Mouse (Mus musculus) gastrocnemius, postnatal 4 days (tissue): ENCODE results near the gene Gm8362. TPM values are rescaled to one million over a fixed set of nuclear protein-coding genes. Genes with fewer than 3 reads are reported as not detected.
A peak's percentile ranks its signal among the peaks of the same experiment; 100 is the strongest.
"Not testable (repeated sequence)": the region's sequence is repeated elsewhere in the genome, so short reads cannot be mapped to it uniquely, and the experiment has no call there.

ENCODE experiments used
- DNase-seq, 2 experiments: peaks; one replicate each; pipeline ENCODE4 v3.0.0; 2021 to 2022; ENCODE audit warnings: low spot score in 2 of 2, mixed read lengths in 2 of 2
- long read RNA-seq, 2 experiments: library from polyadenylated mRNA; stranded (forward); transcript quantifications; one replicate each; pipeline ENCODE4 v2.0.0; 2021
- total RNA-seq, 2 experiments: library from RNA; stranded (reverse); gene quantifications; 2 replicates each; pipeline ENCODE4 v1.2.3; 2021

Gm8362 gene
- total RNA-seq: under 1 TPM in 1 of 2 experiments, not detected in 1; 0.26 TPM
- long read RNA-seq, experiment 1: 0 reads
- long read RNA-seq, experiment 2: 0 reads

GRCm38 (mm10) chr14:6774311-6774710 is at the start of gene Gm8362:
Gene Gm8362 (minus strand): TSS chr14:6774411.
- DNase-seq: not testable (repeated sequence)

DNA sequence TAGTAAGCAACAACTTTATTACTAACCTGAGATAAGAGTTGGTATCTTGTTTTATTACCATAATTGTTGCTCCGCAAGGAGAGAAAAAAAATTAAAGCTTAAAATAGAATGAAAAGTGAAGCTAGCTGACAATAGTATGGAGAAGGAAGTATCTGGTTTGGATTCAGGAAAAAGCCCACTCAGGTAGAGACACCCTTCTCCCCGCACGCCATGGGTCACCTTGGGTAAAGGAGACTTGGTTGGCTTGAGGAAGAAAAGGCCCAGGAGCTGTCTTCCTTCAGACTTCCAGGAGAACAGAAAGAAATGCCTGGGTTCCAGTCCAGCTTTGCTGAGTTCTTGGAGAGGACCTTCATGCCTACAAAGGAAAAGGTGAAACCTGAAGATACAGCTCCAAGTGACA is 49.1 kb upstream of the Gm8362 start:
- DNase-seq: peak in 1 of 2 experiments; percentile 12

DNA sequence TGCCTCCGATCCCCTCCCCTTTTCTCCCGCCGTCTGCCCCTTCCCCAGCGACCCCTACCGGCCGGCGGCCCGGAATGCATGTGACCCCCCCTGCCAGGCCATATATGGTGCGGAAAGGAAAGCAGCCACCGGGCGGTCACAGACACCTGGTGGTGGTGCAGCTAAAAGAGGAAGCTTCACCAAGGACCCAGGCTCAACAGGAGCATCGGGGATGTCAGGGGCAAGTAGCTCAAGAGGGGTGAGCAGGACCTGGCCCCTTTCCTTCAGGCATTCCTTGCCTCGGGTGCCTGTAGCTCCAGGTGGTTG is 17.0 kb downstream of the Gm8362 start:
- not testable (repeated sequence) for DNase-seq

DNA sequence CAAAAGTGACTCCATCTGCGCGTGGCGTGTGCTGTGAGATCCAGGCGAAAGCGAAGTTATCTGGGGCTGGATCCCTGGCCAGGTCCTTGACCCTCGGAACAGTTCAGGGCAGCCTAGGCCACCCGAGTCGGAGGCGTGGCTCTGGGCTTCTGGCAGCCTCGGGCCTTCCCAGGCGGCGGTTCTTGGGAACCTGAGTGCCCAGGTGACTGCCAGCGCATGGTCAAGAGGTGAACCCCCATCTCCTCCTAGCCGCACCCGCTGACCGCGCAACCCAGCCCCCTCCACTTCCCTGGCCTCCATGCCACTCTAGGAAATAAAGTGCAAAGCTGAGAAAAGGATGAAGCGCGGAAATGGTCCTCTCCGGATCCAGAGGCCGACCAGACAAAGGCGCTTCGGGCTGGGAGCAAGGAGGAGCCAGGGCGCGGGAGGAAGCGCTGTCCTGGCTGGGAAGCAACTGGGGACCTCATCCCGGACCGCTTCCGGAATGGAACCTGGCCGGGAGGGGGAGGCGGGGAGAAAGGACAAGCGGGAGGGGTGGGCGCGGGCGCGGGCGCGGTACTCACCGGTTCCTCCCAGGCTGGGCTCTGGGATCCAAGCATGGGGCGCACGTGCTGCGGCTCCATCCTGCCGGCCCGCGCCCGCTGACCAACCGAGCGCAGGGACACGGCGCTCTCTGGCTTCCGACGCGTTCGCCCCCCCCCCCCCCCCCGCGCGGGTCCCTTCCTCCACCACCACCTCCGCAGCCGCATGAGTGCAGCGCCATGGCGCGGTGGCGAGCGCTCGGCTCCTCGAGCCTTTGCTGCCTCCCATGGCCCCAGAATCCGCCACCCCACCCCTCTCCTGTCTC is 17.6 kb downstream of the Gm8362 start:
- peak in 1 of 2 experiments; percentile 7 for DNase-seq

- DNase-seq: not testable (repeated sequence)
Measured at GRCm38 (mm10) chr14:6742232-6742631, 32.0 kb downstream of the Gm8362 start, which contains the start of gene Gm3636. Gene Gm3636 (minus strand): TSS chr14:6742332.

- not testable (repeated sequence) for DNase-seq
Measured at GRCm38 (mm10) chr14:6720151-6720550, 54.1 kb downstream of the Gm8362 start, which contains the start of gene Gm8050. Gene Gm8050 (minus strand): TSS chr14:6720251.

Other genes with a start within 250 kb of the Gm8362 start
- gene Gm8356, start 237.1 kb downstream of the Gm8362 start, total RNA-seq: not detected
- gene Gm3629, start 183.8 kb downstream of the Gm8362 start, total RNA-seq: 1 to 10 TPM; 1.5 TPM
- gene Gm3460, start 152.0 kb downstream of the Gm8362 start, total RNA-seq: not detected
- gene Gm10251, start 90.2 kb downstream of the Gm8362 start, total RNA-seq: not detected
- not detected for gene Gm8050, start 54.2 kb downstream of the Gm8362 start, total RNA-seq
- gene Gm3636, start 32.1 kb downstream of the Gm8362 start, total RNA-seq: 1 to 10 TPM; 3.9 to 4.9 TPM
- not detected for gene Gm3642, start 65.9 kb upstream of the Gm8362 start, total RNA-seq
- 1 to 10 TPM in 1 of 2 experiments, under 1 TPM in 1; 0.69 to 2.2 TPM for gene Gm3667, start 115.6 kb upstream of the Gm8362 start, total RNA-seq
- not detected for gene Gm6356, start 199.4 kb upstream of the Gm8362 start, total RNA-seq